Mouse (Mus musculus) lung, embryonic 15.5 days (tissue): ENCODE measurements at regions not wholly inside any gene's neighbourhood (a gene's known extent, or its start where the extent isn't known, plus 50 kb on each side); places are given as distances from the start of the nearest gene placed in this dataset.
A peak's percentile ranks its signal among the peaks of the same experiment; 100 is the strongest.

ENCODE experiments used
- ATAC-seq: fragments of 200-750 bp; cut with Nextera tagmentation; 2 replicates; pipeline ENCODE4 v1.8.0; 2017; ENCODE audit warnings: moderate number of reproducible peaks, borderline replicate concordance; ENCODE audit not compliant: low FRiP score, low TSS enrichment; ENCODE audit errors: extremely low read depth
- H3K27ac ChIP-seq: fragments of 300-500 bp; sonication (generic); 2 replicates; pipeline ENCODE4 v1.5.1; 2015; ENCODE audit warnings: moderate library complexity, mild to moderate bottlenecking, inconsistent platforms
- H3K27me3 ChIP-seq: fragments of 300-500 bp; sonication (generic); 2 replicates; pipeline ENCODE4 v1.6.1; 2015; ENCODE audit warnings: inconsistent platforms
- H3K36me3 ChIP-seq: fragments of 300-500 bp; sonication (generic); 2 replicates; pipeline ENCODE4 v1.6.1; 2015; ENCODE audit warnings: inconsistent platforms
- H3K4me1 ChIP-seq: fragments of 300-500 bp; sonication (generic); 2 replicates; pipeline ENCODE4 v1.6.1; 2015; ENCODE audit warnings: inconsistent platforms
- H3K4me2 ChIP-seq: fragments of 300-500 bp; sonication (generic); 2 replicates; pipeline ENCODE4 v1.6.1; 2015; ENCODE audit warnings: inconsistent platforms, mild to moderate bottlenecking, moderate library complexity
- H3K4me3 ChIP-seq: fragments of 300-500 bp; sonication (generic); 2 replicates; pipeline ENCODE4 v1.5.1; 2015; ENCODE audit warnings: mild to moderate bottlenecking, inconsistent platforms
- H3K9ac ChIP-seq: fragments of 300-500 bp; sonication (generic); 2 replicates; pipeline ENCODE4 v1.6.1; 2015; ENCODE audit warnings: inconsistent platforms
- H3K9me3 ChIP-seq: fragments of 300-500 bp; sonication (generic); 2 replicates; pipeline ENCODE4 v1.6.1; 2016; ENCODE audit warnings: inconsistent platforms
- WGBS: fragments of 180-500 bp; shearing (Covaris S2); methylation state at CpG from one replicate; pipeline ENCODE4 v1.1.7; 2015; 5-methylcytosine and 5-hydroxymethylcytosine counted together

GRCm38 (mm10) chr9:41273171-41273781, 111.8 kb upstream of the Ubash3b start:
- H3K4me3 ChIP-seq, result peak overlapping the region; percentile 43
- peak overlapping the region; percentile 43 for H3K9ac ChIP-seq
- no peaks in the 10 kb centered on the region for H3K36me3 ChIP-seq
- peaks cover 14% of the 10 kb centered on the region for H3K4me1 ChIP-seq
- peak overlapping the region; percentile 86 for H3K4me2 ChIP-seq
- no peaks in the 10 kb centered on the region for H3K9me3 ChIP-seq
- ATAC-seq, result peak; percentile 85; the same call in 1 of the 2 replicates
- no peak overlapping the region for H3K27ac ChIP-seq
- 1% methylated on average over 18 of the region's 18 CpGs for WGBS
- H3K27me3 ChIP-seq, result no peaks in the 10 kb centered on the region

DNA sequence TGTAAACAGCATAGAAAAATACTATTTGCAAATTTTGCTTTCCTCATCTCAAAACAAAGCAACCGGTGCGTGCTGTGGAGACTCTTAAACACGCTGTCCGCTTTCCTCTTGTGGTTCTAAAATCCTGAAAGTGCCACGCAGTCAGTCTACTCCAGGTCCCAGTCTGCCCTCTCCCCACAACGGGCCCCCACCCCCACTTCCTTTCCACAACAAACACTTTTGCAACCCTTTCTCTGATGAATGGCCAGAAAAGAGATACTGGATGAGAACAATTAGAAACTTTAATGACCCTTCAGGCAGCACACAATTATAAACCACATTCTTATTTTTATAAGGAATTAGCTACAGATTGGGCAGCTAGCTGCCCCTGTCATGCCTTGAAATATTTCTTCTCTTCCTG, 111.1 kb upstream of the Ubash3b start:
- no peak overlapping the region for H3K9ac ChIP-seq
- H3K27me3 ChIP-seq, result no peaks in the 10 kb centered on the region
- peak overlapping the region; percentile 86 for H3K4me2 ChIP-seq
- ATAC-seq, result no peak; the same call in 1 of the 2 replicates
- no peaks in the 10 kb centered on the region for H3K36me3 ChIP-seq
- H3K27ac ChIP-seq, result no peak overlapping the region; the same call in 1 of the 2 replicates
- WGBS, result 10% methylated on average over 6 of the region's 6 CpGs
- H3K4me1 ChIP-seq, result peaks cover 14% of the 10 kb centered on the region
- H3K4me3 ChIP-seq, result no peak overlapping the region
- H3K9me3 ChIP-seq, result no peaks in the 10 kb centered on the region

DNA sequence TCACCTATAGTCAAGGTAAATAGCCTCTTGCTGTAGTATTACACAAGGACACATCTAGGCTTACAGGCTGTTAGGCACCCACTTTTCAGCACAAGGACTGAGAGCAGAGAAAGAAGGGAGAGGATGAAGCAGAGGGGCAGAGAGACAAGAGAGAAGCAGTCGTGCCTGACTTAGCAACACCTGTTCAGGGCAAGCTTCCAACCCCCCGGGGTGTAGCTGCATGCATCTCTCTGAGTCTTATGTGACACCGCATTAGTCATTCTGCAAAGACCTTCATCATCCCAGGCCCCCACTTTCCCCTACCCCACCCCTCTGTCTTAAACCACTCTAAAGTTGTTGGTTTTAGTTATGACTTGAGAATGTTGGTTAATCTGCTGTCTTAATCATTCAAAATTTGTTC, 106.6 kb upstream of the Ubash3b start:
- H3K9me3 ChIP-seq, result no peaks in the 10 kb centered on the region
- H3K4me3 ChIP-seq, result no peak overlapping the region
- H3K36me3 ChIP-seq, result no peaks in the 10 kb centered on the region
- no peak overlapping the region for H3K27ac ChIP-seq
- H3K9ac ChIP-seq, result no peak overlapping the region
- no peak overlapping the region for H3K4me2 ChIP-seq
- H3K27me3 ChIP-seq, result no peaks in the 10 kb centered on the region
- WGBS, result 28% methylated on average over 3 of the region's 3 CpGs
- H3K4me1 ChIP-seq, result peaks cover 5% of the 10 kb centered on the region; the same call in 1 of the 2 replicates
- no peak for ATAC-seq

- no peaks in the 10 kb centered on the region for H3K9me3 ChIP-seq
- H3K4me1 ChIP-seq, result no peaks in the 10 kb centered on the region
- no peaks in the 10 kb centered on the region for H3K36me3 ChIP-seq
- H3K27ac ChIP-seq, result no peak overlapping the region
- WGBS, result 37% methylated on average over 6 of the region's 6 CpGs
- no peak overlapping the region for H3K4me2 ChIP-seq
- ATAC-seq, result no peak
- H3K4me3 ChIP-seq, result no peak overlapping the region
- no peak overlapping the region for H3K9ac ChIP-seq
- H3K27me3 ChIP-seq, result no peaks in the 10 kb centered on the region
These were observed 103.0 kb upstream of the Ubash3b start for GRCm38 (mm10) chr9:41264485-41264884.

GRCm38 (mm10) chr9:41257244-41257643, 95.7 kb upstream of the Ubash3b start:
- H3K27me3 ChIP-seq, result no peaks in the 10 kb centered on the region
- H3K9me3 ChIP-seq, result no peaks in the 10 kb centered on the region
- ATAC-seq, result no peak
- H3K9ac ChIP-seq, result no peak overlapping the region
- no peak overlapping the region for H3K4me3 ChIP-seq
- H3K4me2 ChIP-seq, result no peak overlapping the region
- H3K4me1 ChIP-seq, result no peaks in the 10 kb centered on the region
- H3K36me3 ChIP-seq, result no peaks in the 10 kb centered on the region
- 63% methylated on average over 1 of the region's 1 CpGs for WGBS
- no peak overlapping the region for H3K27ac ChIP-seq

DNA sequence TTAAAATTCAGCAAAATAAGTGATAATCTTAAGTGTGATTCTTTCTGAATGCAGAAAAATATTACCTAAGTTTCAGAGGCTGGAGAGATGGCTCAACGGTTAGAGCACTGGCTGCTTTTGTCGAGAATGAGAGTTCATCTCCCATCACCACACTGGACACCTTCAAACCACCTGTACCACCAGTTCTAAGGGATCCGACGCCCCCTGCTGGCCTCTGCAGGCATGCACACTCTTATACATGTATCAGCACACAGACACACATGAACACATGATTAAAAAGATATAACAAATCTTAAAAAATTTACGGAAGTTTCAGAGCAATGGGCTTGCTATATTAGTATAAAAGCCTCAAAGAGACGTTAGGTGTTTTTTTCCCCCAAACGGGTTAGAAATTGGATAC, 80.9 kb upstream of the Ubash3b start:
- H3K27me3 ChIP-seq, result no peaks in the 10 kb centered on the region
- no peak overlapping the region for H3K9ac ChIP-seq
- H3K9me3 ChIP-seq, result no peaks in the 10 kb centered on the region
- H3K27ac ChIP-seq, result no peak overlapping the region
- ATAC-seq, result no peak
- H3K36me3 ChIP-seq, result no peaks in the 10 kb centered on the region
- H3K4me2 ChIP-seq, result no peak overlapping the region
- H3K4me1 ChIP-seq, result no peaks in the 10 kb centered on the region
- no peak overlapping the region for H3K4me3 ChIP-seq
- 80% methylated on average over 7 of the region's 7 CpGs for WGBS

DNA sequence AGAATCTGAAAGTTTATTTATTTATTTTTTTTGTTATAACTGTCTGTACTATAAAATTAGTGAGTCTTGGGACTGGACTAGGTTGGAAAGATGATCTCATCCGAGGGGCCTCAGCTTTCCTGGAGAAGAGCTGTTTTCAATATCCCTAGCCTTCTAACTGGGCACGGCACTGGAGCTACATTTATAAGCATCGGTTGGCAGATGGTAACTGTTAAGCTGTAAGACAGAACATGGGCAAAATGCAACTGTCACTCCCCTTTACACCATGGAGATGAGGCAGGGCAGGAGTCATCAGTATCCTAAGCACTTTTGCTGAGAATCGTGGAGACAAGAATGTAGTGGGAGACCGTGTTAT, 77.6 kb upstream of the Ubash3b start:
- Histone ChIP-seq H3K9ac (no peak overlapping the region), H3K27me3 (no peaks in the 10 kb centered on the region), H3K4me3 (no peak overlapping the region), H3K4me1 (no peaks in the 10 kb centered on the region), H3K36me3 (no peaks in the 10 kb centered on the region), H3K27ac (no peak overlapping the region), H3K4me2 (no peak overlapping the region), H3K9me3 (no peaks in the 10 kb centered on the region)
- no peak for ATAC-seq
- WGBS, result 69% methylated on average over 5 of the region's 5 CpGs

DNA sequence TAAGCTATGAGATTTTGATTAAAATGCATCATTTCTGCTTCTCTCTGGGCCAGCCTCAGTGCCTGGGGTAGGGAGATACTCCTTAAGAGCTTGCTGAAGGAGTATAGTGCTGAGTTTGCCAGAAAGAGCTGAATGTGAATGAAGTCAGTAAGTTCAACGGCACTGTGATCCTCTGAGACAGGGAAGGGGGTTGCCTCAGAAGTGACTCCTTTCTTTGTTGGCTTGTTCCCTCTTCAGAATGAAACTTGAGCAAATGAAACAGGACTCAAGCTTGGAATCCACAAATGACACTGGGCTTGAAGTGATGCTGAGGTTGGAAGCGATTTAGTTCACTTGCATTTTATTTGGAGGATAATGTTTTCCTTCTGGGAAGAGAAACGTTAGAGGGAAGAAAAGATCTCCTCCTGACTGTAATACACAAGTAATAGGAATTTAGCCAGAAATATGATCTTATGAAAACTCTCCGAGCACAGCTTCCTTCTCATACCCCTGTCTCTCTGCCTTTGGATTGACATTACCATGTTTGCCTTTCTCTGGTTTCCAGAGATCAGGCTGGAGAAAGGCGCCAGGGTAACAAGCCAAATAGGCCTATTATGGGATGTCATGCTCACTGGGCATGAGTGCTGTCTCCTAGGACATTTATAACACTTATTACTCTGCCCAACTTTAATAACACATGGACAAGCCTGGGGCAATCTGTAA, 77.0 kb upstream of the Ubash3b start:
- no peaks in the 10 kb centered on the region for H3K36me3 ChIP-seq
- no peak for ATAC-seq
- no peak overlapping the region for H3K9ac ChIP-seq
- H3K4me1 ChIP-seq, result no peaks in the 10 kb centered on the region
- no peaks in the 10 kb centered on the region for H3K9me3 ChIP-seq
- 48% methylated on average over 5 of the region's 5 CpGs for WGBS
- H3K4me2 ChIP-seq, result no peak overlapping the region
- no peak overlapping the region for H3K27ac ChIP-seq
- no peaks in the 10 kb centered on the region for H3K27me3 ChIP-seq
- H3K4me3 ChIP-seq, result no peak overlapping the region

GRCm38 (mm10) chr9:41237265-41237664, 75.8 kb upstream of the Ubash3b start:
- Histone ChIP-seq H3K4me1 (no peaks in the 10 kb centered on the region), H3K4me2 (no peak overlapping the region), H3K27me3 (no peaks in the 10 kb centered on the region), H3K9me3 (no peaks in the 10 kb centered on the region), H3K9ac (no peak overlapping the region), H3K36me3 (no peaks in the 10 kb centered on the region), H3K4me3 (no peak overlapping the region), H3K27ac (no peak overlapping the region)
- no peak for ATAC-seq
- WGBS, result 93% methylated on average over 5 of the region's 5 CpGs

GRCm38 (mm10) chr9:41229225-41229582, 67.7 kb upstream of the Ubash3b start:
- Histone ChIP-seq H3K36me3 (no peaks in the 10 kb centered on the region), H3K4me3 (peak overlapping the region; percentile 43), H3K9me3 (no peaks in the 10 kb centered on the region), H3K9ac (peak overlapping the region; percentile 56), H3K4me2 (peak overlapping the region; percentile 72), H3K27me3 (no peaks in the 10 kb centered on the region; the same call in 1 of the 2 replicates), H3K4me1 (peaks cover 5% of the 10 kb centered on the region), H3K27ac (peak overlapping the region; percentile 63; the same call in 1 of the 2 replicates)
- WGBS, result 13% methylated on average over 5 of the region's 5 CpGs
- ATAC-seq, result peak; percentile 57; the same call in 1 of the 2 replicates

DNA sequence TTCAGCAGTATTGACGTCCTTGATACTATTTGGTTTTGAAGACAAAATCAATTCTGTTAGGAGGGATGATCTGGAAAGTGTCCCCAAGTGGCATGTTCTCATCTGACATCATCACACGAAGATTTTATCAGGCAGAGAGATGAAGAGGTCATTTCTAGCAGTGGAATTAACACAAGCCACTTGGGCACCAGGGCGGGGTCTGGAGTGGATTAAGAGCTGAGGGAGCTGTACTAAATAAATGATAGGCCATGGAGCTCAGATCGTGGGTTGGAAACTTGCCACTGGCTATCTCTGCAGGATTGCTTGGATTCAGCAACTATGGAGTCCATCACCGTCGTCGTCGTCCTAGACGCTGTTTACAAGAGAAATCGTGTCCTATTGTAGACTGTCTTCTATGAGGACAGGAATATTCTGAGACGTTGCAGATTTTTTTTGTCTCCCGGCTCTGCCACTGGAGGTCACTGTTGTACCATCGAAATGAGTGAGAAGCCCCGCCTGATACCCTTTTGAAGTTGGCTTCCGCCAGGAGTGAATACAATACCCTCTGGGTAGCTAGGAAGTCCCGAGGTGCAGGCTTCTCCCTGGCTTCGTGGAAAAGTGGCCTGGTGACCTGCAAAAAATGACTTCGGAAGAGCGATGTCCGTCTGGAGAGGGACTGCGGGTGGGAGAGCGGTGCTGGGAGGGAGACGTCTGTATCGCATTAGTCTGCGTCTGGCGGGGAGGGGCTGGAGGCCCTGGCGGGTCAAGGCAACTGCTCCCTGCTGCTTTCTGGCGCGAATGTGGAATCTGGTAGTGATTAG, 67.1 kb upstream of the Ubash3b start:
- Histone ChIP-seq H3K4me3 (peak overlapping the region; percentile 43), H3K4me2 (peak overlapping the region; percentile 72), H3K27ac (peak overlapping the region; percentile 63; the same call in 1 of the 2 replicates), H3K4me1 (peaks cover 5% of the 10 kb centered on the region), H3K9me3 (no peaks in the 10 kb centered on the region), H3K9ac (peak overlapping the region; percentile 56), H3K27me3 (no peaks in the 10 kb centered on the region; the same call in 1 of the 2 replicates), H3K36me3 (no peaks in the 10 kb centered on the region)
- peak; percentile 94 for ATAC-seq
- WGBS, result 6% methylated on average over 29 of the region's 29 CpGs

DNA sequence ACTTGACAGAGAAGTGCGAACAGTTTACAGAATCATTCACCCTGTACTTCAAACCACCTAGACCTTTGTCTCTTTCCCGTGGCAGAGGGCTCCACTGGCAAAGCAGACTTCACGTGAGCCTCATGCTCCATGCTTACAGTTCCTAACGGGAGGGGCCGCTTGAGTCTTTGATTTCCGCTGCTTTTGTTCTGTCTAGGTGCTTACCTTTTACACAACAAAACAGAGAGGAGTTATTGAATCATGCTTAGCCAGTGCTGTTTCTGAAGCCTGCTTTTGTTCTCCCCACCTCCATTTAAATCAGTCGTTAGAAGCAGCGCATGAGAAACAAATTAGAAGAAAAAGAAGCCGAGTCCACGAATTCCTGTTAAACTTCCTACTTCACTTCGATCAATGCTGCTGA, 61.9 kb upstream of the Ubash3b start:
- H3K4me1 ChIP-seq, result no peaks in the 10 kb centered on the region
- H3K9ac ChIP-seq, result no peak overlapping the region
- no peaks in the 10 kb centered on the region for H3K9me3 ChIP-seq
- no peak overlapping the region for H3K27ac ChIP-seq
- H3K27me3 ChIP-seq, result no peaks in the 10 kb centered on the region; the same call in 1 of the 2 replicates
- ATAC-seq, result no peak
- WGBS, result 42% methylated on average over 11 of the region's 11 CpGs
- no peaks in the 10 kb centered on the region for H3K36me3 ChIP-seq
- H3K4me3 ChIP-seq, result no peak overlapping the region
- H3K4me2 ChIP-seq, result no peak overlapping the region
